Mouse (Mus musculus): ENCODE results near the gene Dpyd. TPM values are rescaled to one million over a fixed set of nuclear protein-coding genes. Genes with fewer than 3 reads are reported as not detected.

Gene Dpyd
- polyA plus RNA-seq, 1 experiment = 1.7 TPM

GRCm38 (mm10) chr3:119063214-119063613 is 501.3 kb downstream of the Dpyd start:
- H3K4me1 ChIP-seq (ENCODE audit: control insufficient read depth, insufficient read depth, low read length) = no peaks in the 10 kb centered on the region
- no peak overlapping the region for H3K4me3 ChIP-seq (ENCODE audit: insufficient read depth, low read length)
- TF ChIP-seq CTCF (IDR thresholded peaks at IDR 0.05; ENCODE audit: extremely low read depth, insufficient read depth, low read length) (no peak), POLR2A (IDR thresholded peaks at IDR 0.05; ENCODE audit: extremely low read depth, insufficient read depth, low read length) (no peak)
- no peak overlapping the region for H3K27ac ChIP-seq (ENCODE audit: insufficient read depth, low read length)

DNA sequence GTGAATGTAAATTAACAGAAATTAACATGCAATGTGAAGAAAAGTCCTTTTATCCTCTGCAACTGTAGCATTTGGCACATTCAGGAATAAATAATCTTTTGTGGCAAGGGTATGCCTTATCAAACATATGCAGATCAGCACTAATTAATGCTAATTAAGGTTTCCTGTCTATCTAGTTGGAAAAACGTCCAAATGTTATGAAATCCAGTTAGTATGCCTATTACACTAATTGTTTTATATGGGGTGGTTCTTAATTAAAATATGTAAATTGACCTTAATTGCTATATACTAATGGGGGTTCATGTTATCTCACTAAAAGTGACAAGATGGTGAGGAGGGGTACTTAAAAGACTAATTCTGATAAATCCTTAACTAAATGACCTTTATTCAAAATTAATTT is 501.7 kb downstream of the Dpyd start:
- Histone ChIP-seq H3K27ac (ENCODE audit: insufficient read depth, low read length) (no peak overlapping the region), H3K4me1 (ENCODE audit: control insufficient read depth, insufficient read depth, low read length) (no peaks in the 10 kb centered on the region), H3K4me3 (ENCODE audit: insufficient read depth, low read length) (no peak overlapping the region)
- no peak for TF ChIP-seq CTCF (IDR thresholded peaks at IDR 0.05; ENCODE audit: extremely low read depth, insufficient read depth, low read length)
- no peak for TF ChIP-seq POLR2A (IDR thresholded peaks at IDR 0.05; ENCODE audit: extremely low read depth, insufficient read depth, low read length)

- no peak overlapping the region for H3K4me3 ChIP-seq (ENCODE audit: insufficient read depth, low read length)
- no peak overlapping the region for H3K27ac ChIP-seq (ENCODE audit: insufficient read depth, low read length)
- TF ChIP-seq POLR2A (IDR thresholded peaks at IDR 0.05; ENCODE audit: extremely low read depth, insufficient read depth, low read length) (no peak), CTCF (IDR thresholded peaks at IDR 0.05; ENCODE audit: extremely low read depth, insufficient read depth, low read length) (no peak)
- no peaks in the 10 kb centered on the region for H3K4me1 ChIP-seq (ENCODE audit: control insufficient read depth, insufficient read depth, low read length)
Observed at GRCm38 (mm10) chr3:119064746-119065145, 502.8 kb downstream of the Dpyd start.

DNA sequence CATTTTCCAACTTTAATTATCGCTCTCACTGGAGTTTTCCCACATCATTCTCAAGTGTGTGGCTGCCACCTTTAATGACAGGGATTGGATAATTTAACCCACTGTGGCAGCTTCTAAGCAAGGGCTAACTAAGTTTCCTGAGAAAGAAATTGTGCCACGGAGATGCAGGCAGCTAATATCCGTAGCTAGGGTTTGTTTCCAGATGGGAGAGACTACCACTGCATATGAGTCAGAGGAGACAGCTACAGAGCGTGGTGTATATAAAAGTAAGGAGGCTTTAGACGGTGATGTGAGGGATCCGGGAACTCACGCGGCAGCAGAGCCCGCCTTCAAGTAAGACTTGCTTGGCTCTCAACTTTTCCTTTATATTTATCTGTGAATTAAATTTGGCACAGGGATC is 505.3 kb downstream of the Dpyd start:
- no peak overlapping the region for H3K27ac ChIP-seq (ENCODE audit: insufficient read depth, low read length)
- no peak overlapping the region for H3K4me3 ChIP-seq (ENCODE audit: insufficient read depth, low read length)
- H3K4me1 ChIP-seq (ENCODE audit: control insufficient read depth, insufficient read depth, low read length) = no peaks in the 10 kb centered on the region
- TF ChIP-seq CTCF (IDR thresholded peaks at IDR 0.05; ENCODE audit: extremely low read depth, insufficient read depth, low read length) (no peak), POLR2A (IDR thresholded peaks at IDR 0.05; ENCODE audit: extremely low read depth, insufficient read depth, low read length) (no peak)

- no peak overlapping the region for H3K4me3 ChIP-seq (ENCODE audit: insufficient read depth, low read length)
- TF ChIP-seq POLR2A (IDR thresholded peaks at IDR 0.05; ENCODE audit: extremely low read depth, insufficient read depth, low read length) = no peak
- no peak for TF ChIP-seq CTCF (IDR thresholded peaks at IDR 0.05; ENCODE audit: extremely low read depth, insufficient read depth, low read length)
- H3K4me1 ChIP-seq (ENCODE audit: control insufficient read depth, insufficient read depth, low read length) = no peaks in the 10 kb centered on the region
- H3K27ac ChIP-seq (ENCODE audit: insufficient read depth, low read length) = no peak overlapping the region
Observed at GRCm38 (mm10) chr3:119086618-119087017, 524.7 kb downstream of the Dpyd start.

GRCm38 (mm10) chr3:119095223-119095886 is 533.4 kb downstream of the Dpyd start:
- H3K27ac ChIP-seq (ENCODE audit: insufficient read depth, low read length) = no peak overlapping the region
- H3K4me1 ChIP-seq (ENCODE audit: control insufficient read depth, insufficient read depth, low read length) = no peaks in the 10 kb centered on the region
- TF ChIP-seq CTCF (IDR thresholded peaks at IDR 0.05; ENCODE audit: extremely low read depth, insufficient read depth, low read length) (no peak), POLR2A (IDR thresholded peaks at IDR 0.05; ENCODE audit: extremely low read depth, insufficient read depth, low read length) (no peak)
- no peak overlapping the region for H3K4me3 ChIP-seq (ENCODE audit: insufficient read depth, low read length)

GRCm38 (mm10) chr3:119126003-119126402 is 564.1 kb downstream of the Dpyd start:
- Histone ChIP-seq H3K27ac (ENCODE audit: insufficient read depth, low read length) (no peak overlapping the region), H3K4me1 (ENCODE audit: control insufficient read depth, insufficient read depth, low read length) (no peaks in the 10 kb centered on the region), H3K4me3 (ENCODE audit: insufficient read depth, low read length) (no peak overlapping the region)
- TF ChIP-seq POLR2A (IDR thresholded peaks at IDR 0.05; ENCODE audit: extremely low read depth, insufficient read depth, low read length) = no peak
- no peak for TF ChIP-seq CTCF (IDR thresholded peaks at IDR 0.05; ENCODE audit: extremely low read depth, insufficient read depth, low read length)

DNA sequence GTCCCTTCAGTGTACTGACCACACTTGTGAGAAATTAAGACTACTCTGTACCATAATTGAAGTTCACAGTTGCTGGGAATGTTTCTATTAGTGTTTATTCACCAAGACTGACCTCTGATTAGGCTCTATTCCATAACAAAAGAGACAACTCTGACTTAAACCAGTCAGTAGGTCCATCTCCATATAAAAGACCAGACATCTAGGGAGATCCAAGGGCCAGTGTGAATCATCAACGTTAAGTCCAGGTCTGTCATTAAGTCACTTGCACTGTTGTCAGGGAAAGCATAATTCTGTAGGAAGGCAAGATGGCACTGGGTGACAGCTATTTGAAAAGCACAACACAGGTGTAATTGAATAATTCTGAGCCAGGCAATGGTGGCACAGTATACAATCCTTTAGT is 566.1 kb downstream of the Dpyd start:
- Histone ChIP-seq H3K27ac (ENCODE audit: insufficient read depth, low read length) (no peak overlapping the region), H3K4me1 (ENCODE audit: control insufficient read depth, insufficient read depth, low read length) (no peaks in the 10 kb centered on the region), H3K4me3 (ENCODE audit: insufficient read depth, low read length) (no peak overlapping the region)
- no peak for TF ChIP-seq CTCF (IDR thresholded peaks at IDR 0.05; ENCODE audit: extremely low read depth, insufficient read depth, low read length)
- TF ChIP-seq POLR2A (IDR thresholded peaks at IDR 0.05; ENCODE audit: extremely low read depth, insufficient read depth, low read length) = no peak

GRCm38 (mm10) chr3:119143034-119143433 is 581.1 kb downstream of the Dpyd start:
- Histone ChIP-seq H3K4me1 (ENCODE audit: control insufficient read depth, insufficient read depth, low read length) (no peaks in the 10 kb centered on the region), H3K27ac (ENCODE audit: insufficient read depth, low read length) (no peak overlapping the region), H3K4me3 (ENCODE audit: insufficient read depth, low read length) (no peak overlapping the region)
- TF ChIP-seq CTCF (IDR thresholded peaks at IDR 0.05; ENCODE audit: extremely low read depth, insufficient read depth, low read length) = no peak
- no peak for TF ChIP-seq POLR2A (IDR thresholded peaks at IDR 0.05; ENCODE audit: extremely low read depth, insufficient read depth, low read length)

GRCm38 (mm10) chr3:119144788-119145187 is 582.9 kb downstream of the Dpyd start:
- no peak for TF ChIP-seq POLR2A (IDR thresholded peaks at IDR 0.05; ENCODE audit: extremely low read depth, insufficient read depth, low read length)
- no peak for TF ChIP-seq CTCF (IDR thresholded peaks at IDR 0.05; ENCODE audit: extremely low read depth, insufficient read depth, low read length)
- Histone ChIP-seq H3K27ac (ENCODE audit: insufficient read depth, low read length) (no peak overlapping the region), H3K4me3 (ENCODE audit: insufficient read depth, low read length) (no peak overlapping the region), H3K4me1 (ENCODE audit: control insufficient read depth, insufficient read depth, low read length) (no peaks in the 10 kb centered on the region)
